Mouse (Mus musculus): Measurements from ENCODE around the gene 0610010K14Rik.

GRCm38 (mm10) chr11:70285686-70286085, 48.0 kb upstream of the 0610010K14Rik start:
- TF ChIP-seq EP300 (IDR thresholded peaks at IDR 0.05; ENCODE audit: low read depth) (no peak), CTCF (IDR thresholded peaks at IDR 0.05; ENCODE audit: low read depth) (no peak)
